Mouse (Mus musculus): ENCODE data around the gene Tbc1d8b. TPM values are rescaled to one million over a fixed set of nuclear protein-coding genes. Genes with fewer than 3 reads are reported as not detected.
A peak's percentile ranks its signal among the peaks of the same experiment; 100 is the strongest.

The Tbc1d8b gene
- polyA plus RNA-seq, 1 experiment from 2014 or later = 1.7 TPM

- TF ChIP-seq CTCF (IDR thresholded peaks at IDR 0.05; ENCODE audit: low read depth) = no peak
- 53% methylated on average over 4 of the region's 4 CpGs for WGBS
- Histone ChIP-seq H3K4me2 (ENCODE audit: low read length) (no peak overlapping the region), H3K4me3 (replicated peaks; ENCODE audit: low read depth, low read length) (no peak overlapping the region), H3K9ac (ENCODE audit: low read depth, low read length) (no peak overlapping the region), H3K27me3 (ENCODE audit: insufficient read depth, low read length) (no peaks in the 10 kb centered on the region), H3K4me1 (replicated peaks; ENCODE audit: insufficient read depth, low read length) (no peaks in the 10 kb centered on the region), H3K36me3 (ENCODE audit: insufficient read depth, low read length) (no peaks in the 10 kb centered on the region), H3K27ac (no peak overlapping the region), H3K9me3 (replicated peaks; ENCODE audit: low read length) (no peaks in the 10 kb centered on the region)
- DNase-seq (ENCODE audit: low spot score) (no peak), ATAC-seq (replicated peaks; ENCODE audit: low FRiP score, low read depth) (0 out of 2 replicates have a peak, but pooled peaks have one; percentile 52)
These were observed 92.6 kb downstream of the Tbc1d8b start for GRCm38 (mm10) chrX:139777357-139777756.

GRCm38 (mm10) chrX:139778886-139779285 lies 94.1 kb downstream of the Tbc1d8b start:
- H3K4me2 ChIP-seq (ENCODE audit: low read length) = no peak overlapping the region
- no peak for TF ChIP-seq CTCF (IDR thresholded peaks at IDR 0.05; ENCODE audit: low read depth)
- no peak overlapping the region for H3K4me3 ChIP-seq (replicated peaks; ENCODE audit: low read depth, low read length)
- no peak for DNase-seq (ENCODE audit: low spot score)
- WGBS = 83% methylated on average over 1 of the region's 1 CpGs
- no peaks in the 10 kb centered on the region for H3K9me3 ChIP-seq (replicated peaks; ENCODE audit: low read length)
- H3K4me1 ChIP-seq (replicated peaks; ENCODE audit: insufficient read depth, low read length) = no peaks in the 10 kb centered on the region
- no peak overlapping the region for H3K27ac ChIP-seq
- ATAC-seq (replicated peaks; ENCODE audit: low FRiP score, low read depth) = no peak
- H3K27me3 ChIP-seq (ENCODE audit: insufficient read depth, low read length) = no peaks in the 10 kb centered on the region
- no peak overlapping the region for H3K9ac ChIP-seq (ENCODE audit: low read depth, low read length)
- no peaks in the 10 kb centered on the region for H3K36me3 ChIP-seq (ENCODE audit: insufficient read depth, low read length)

- TF ChIP-seq CTCF (IDR thresholded peaks at IDR 0.05; ENCODE audit: low read depth) = no peak
- H3K4me2 ChIP-seq (ENCODE audit: low read length) = no peak overlapping the region
- DNase-seq (ENCODE audit: low spot score) (no peak), ATAC-seq (replicated peaks; ENCODE audit: low FRiP score, low read depth) (no peak)
- no peaks in the 10 kb centered on the region for H3K9me3 ChIP-seq (replicated peaks; ENCODE audit: low read length)
- no peaks in the 10 kb centered on the region for H3K36me3 ChIP-seq (ENCODE audit: insufficient read depth, low read length)
- H3K4me1 ChIP-seq (replicated peaks; ENCODE audit: insufficient read depth, low read length) = no peaks in the 10 kb centered on the region
- H3K27ac ChIP-seq = no peak overlapping the region
- H3K9ac ChIP-seq (ENCODE audit: low read depth, low read length) = no peak overlapping the region
- no peaks in the 10 kb centered on the region for H3K27me3 ChIP-seq (ENCODE audit: insufficient read depth, low read length)
- no peak overlapping the region for H3K4me3 ChIP-seq (replicated peaks; ENCODE audit: low read depth, low read length)
- 70% methylated on average over 5 of the region's 5 CpGs for WGBS
These were observed 94.6 kb downstream of the Tbc1d8b start for GRCm38 (mm10) chrX:139779401-139779800.

GRCm38 (mm10) chrX:139780988-139781387 lies 96.2 kb downstream of the Tbc1d8b start:
- TF ChIP-seq CTCF (IDR thresholded peaks at IDR 0.05; ENCODE audit: low read depth) = no peak
- no peak overlapping the region for H3K4me3 ChIP-seq (replicated peaks; ENCODE audit: low read depth, low read length)
- ATAC-seq (replicated peaks; ENCODE audit: low FRiP score, low read depth) (no peak), DNase-seq (ENCODE audit: low spot score) (no peak)
- no peaks in the 10 kb centered on the region for H3K36me3 ChIP-seq (ENCODE audit: insufficient read depth, low read length)
- no peaks in the 10 kb centered on the region for H3K27me3 ChIP-seq (ENCODE audit: insufficient read depth, low read length)
- 51% methylated on average over 3 of the region's 3 CpGs for WGBS
- H3K9me3 ChIP-seq (replicated peaks; ENCODE audit: low read length) = no peaks in the 10 kb centered on the region
- H3K27ac ChIP-seq = no peak overlapping the region
- H3K9ac ChIP-seq (ENCODE audit: low read depth, low read length) = no peak overlapping the region
- no peaks in the 10 kb centered on the region for H3K4me1 ChIP-seq (replicated peaks; ENCODE audit: insufficient read depth, low read length)
- H3K4me2 ChIP-seq (ENCODE audit: low read length) = no peak overlapping the region

GRCm38 (mm10) chrX:139781563-139781962 lies 96.8 kb downstream of the Tbc1d8b start:
- DNase-seq (ENCODE audit: low spot score) (no peak), ATAC-seq (replicated peaks; ENCODE audit: low FRiP score, low read depth) (0 out of 2 replicates have a peak, but pooled peaks have one; percentile 49)
- Histone ChIP-seq H3K27me3 (ENCODE audit: insufficient read depth, low read length) (no peaks in the 10 kb centered on the region), H3K9ac (ENCODE audit: low read depth, low read length) (no peak overlapping the region), H3K9me3 (replicated peaks; ENCODE audit: low read length) (no peaks in the 10 kb centered on the region), H3K4me1 (replicated peaks; ENCODE audit: insufficient read depth, low read length) (no peaks in the 10 kb centered on the region), H3K4me2 (ENCODE audit: low read length) (no peak overlapping the region), H3K4me3 (replicated peaks; ENCODE audit: low read depth, low read length) (no peak overlapping the region), H3K36me3 (ENCODE audit: insufficient read depth, low read length) (no peaks in the 10 kb centered on the region), H3K27ac (no peak overlapping the region)
- WGBS = 79% methylated on average over 4 of the region's 4 CpGs
- no peak for TF ChIP-seq CTCF (IDR thresholded peaks at IDR 0.05; ENCODE audit: low read depth)

- Histone ChIP-seq H3K9me3 (replicated peaks; ENCODE audit: low read length) (no peaks in the 10 kb centered on the region), H3K27ac (no peak within 1 kb of the TSS), H3K27me3 (ENCODE audit: insufficient read depth, low read length) (no peaks in the 10 kb centered on the region), H3K4me3 (replicated peaks; ENCODE audit: low read depth, low read length) (no peak within 1 kb of the TSS), H3K36me3 (ENCODE audit: insufficient read depth, low read length) (no peaks in the 10 kb centered on the region), H3K4me2 (ENCODE audit: low read length) (no peak within 1 kb of the TSS), H3K9ac (ENCODE audit: low read depth, low read length) (no peak within 1 kb of the TSS), H3K4me1 (replicated peaks; ENCODE audit: insufficient read depth, low read length) (no peaks in the 10 kb centered on the region)
- DNase-seq (ENCODE audit: low spot score) = no peak
- TF ChIP-seq CTCF (IDR thresholded peaks at IDR 0.05; ENCODE audit: low read depth) = no peak
- 43% methylated on average over 6 of the region's 6 CpGs for WGBS
- no peak for ATAC-seq (replicated peaks; ENCODE audit: low FRiP score, low read depth)
These were observed 97.7 kb downstream of the Tbc1d8b start, which contains the start of gene Ripply1 for GRCm38 (mm10) chrX:139782278-139783044. Gene Ripply1, minus strand, starts transcription at chrX:139782353.

All from kidney, postnatal 0 days (tissue).